Mouse (Mus musculus) monocyte, adult 5-6 weeks (primary cell): ENCODE results near the gene Olfr331. TPM values are rescaled to one million over a fixed set of nuclear protein-coding genes. Genes with fewer than 3 reads are reported as not detected.
"Not testable (repeated sequence)": the region's sequence is repeated elsewhere in the genome, so short reads cannot be mapped to it uniquely, and the experiment has no call there.

Source experiments
- ATAC-seq: fragments of 153-309, 156-312 bp; replicated peaks from 2 replicates; pipeline ENCODE4 v1.8.0; 2017; ENCODE audit warnings: mild to moderate bottlenecking; ENCODE audit not compliant: low TSS enrichment, insufficient number of reproducible peaks, severe bottlenecking, poor library complexity, low FRiP score
- total RNA-seq: library from RNA; stranded (forward); fragments of 200-1000, 200-491, 200-594 nt; gene quantifications from 3 replicates; pipeline ENCODE4 v1.2.3, GENCODE M21; 2017

Gene Olfr331
- not detected in 3 replicates for total RNA-seq

GRCm38 (mm10) chr11:58502472-58502871 lies at the start of gene Olfr331:
Gene Olfr331, minus strand, starts transcription at chr11:58502572.
- not testable (repeated sequence) for ATAC-seq

DNA sequence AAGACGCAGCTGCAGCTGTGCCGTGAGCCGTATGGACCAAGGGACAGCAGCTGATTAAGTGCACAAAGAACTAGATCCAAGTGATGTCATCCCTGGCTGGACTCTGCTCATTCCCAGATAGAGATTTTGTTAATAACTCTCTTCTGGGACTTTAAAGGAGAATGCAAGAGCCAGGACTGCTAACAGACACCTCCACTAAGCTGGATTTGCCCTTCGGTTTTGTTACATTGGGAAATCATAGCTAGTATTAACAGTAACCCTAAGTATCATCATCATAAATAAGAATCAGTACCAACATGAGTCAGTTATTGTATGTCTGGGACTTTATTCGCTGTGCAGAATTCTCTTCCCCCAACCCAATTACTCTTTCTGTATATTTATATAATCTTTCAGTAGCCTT lies 44.0 kb upstream of the Olfr331 start, which contains the start of gene Olfr329-ps:
Gene Olfr329-ps (minus strand): TSS at position 101 of the 400 bp plus-strand sequence.
- no peak for ATAC-seq

DNA sequence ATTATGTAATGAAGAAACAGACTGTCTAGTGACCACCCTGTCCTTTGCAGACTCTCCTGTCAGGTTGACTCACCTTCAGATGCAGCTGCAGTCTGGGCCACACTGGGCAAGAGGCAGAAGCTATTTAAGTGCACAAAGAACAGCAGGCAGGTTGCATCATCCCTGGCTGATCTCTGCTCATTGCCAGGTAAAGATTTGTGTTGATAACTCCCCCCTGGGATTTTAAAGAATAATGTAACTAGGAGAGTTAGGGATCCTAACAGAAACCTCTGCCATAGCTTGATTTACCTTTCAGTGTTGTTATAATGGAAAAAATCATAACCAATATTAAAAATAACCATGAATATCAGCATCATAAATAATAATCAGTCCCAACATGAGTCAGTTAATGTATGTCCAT lies 32.4 kb upstream of the Olfr331 start, which contains the start of gene Olfr330:
Gene Olfr330 (minus strand): TSS at position 101 of the 400 bp plus-strand sequence.
- ATAC-seq, result not testable (repeated sequence)

GRCm38 (mm10) chr11:58519756-58520155 lies 17.4 kb upstream of the Olfr331 start:
- not testable (repeated sequence) for ATAC-seq

DNA sequence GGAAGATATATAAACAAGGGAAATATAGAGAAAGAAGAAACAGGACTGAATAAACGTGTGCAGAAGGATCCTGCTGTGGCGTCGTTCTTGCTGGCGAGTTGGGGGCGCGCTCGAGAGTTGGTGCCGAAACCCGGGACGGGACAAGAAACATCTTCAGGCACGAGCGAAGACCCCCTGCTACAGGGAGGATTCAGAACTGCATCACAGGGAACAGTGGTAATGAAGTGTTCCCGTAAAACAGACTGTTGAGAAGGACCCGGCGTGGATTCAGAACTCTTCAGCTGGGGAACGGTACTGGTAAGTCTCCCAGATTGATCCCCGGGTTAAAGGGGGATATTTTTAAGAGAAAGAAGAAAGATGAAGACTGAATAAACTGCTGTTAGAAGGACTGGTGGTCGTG lies 16.5 kb upstream of the Olfr331 start:
- not testable (repeated sequence) for ATAC-seq

DNA sequence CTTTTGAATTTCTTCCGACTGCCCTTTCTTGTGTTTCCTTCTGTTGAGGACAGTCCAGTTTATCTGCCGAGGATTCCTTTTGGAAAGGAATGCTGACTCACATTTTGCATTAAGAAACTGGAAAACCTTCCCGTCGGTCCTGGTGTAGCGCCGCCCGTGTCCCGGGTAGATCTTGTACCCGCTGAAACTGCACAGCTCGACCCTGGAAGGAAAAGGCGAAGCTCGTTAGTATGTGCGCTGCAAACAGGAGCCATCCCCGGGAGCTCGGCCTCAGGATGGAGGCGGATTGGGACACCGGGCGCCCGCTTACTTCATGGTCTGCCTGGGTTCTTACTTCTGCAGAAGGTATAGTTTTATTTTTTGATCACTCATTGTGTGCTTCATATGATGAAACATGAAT lies 6.7 kb upstream of the Olfr331 start:
- not testable (repeated sequence) for ATAC-seq

GRCm38 (mm10) chr11:58499290-58499689 lies 3.1 kb downstream of the Olfr331 start:
- ATAC-seq, result no peak

DNA sequence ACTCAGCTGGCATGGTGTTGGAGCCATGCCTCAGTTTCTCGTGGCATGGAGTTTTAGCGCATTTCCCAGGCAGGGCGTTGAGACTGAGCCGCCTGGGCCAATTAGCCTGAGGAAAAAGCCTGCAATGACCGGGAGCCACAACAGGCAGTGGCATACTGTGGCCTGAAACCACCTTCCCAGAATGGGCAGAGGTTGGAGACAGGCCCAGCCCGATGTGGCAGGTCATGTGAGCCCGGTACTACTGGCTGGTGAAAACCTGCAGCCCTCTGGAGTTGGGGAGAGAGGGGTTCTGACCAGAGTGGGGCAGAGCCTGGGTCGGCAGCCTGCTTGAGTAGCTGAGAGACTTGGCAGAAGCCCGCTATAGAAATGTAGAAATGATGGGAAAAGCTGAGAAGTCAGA lies 3.6 kb downstream of the Olfr331 start:
- no peak for ATAC-seq

GRCm38 (mm10) chr11:58492455-58492854 lies 9.9 kb downstream of the Olfr331 start, which contains the start of gene Olfr332:
Gene Olfr332, minus strand, starts transcription at chr11:58492555.
- ATAC-seq, result no peak

GRCm38 (mm10) chr11:58462170-58462569 lies 40.2 kb downstream of the Olfr331 start, which contains the start of gene Olfr30:
Gene Olfr30, minus strand, starts transcription at chr11:58462270.
- no peak for ATAC-seq

- no peak for ATAC-seq
These were observed 48.8 kb downstream of the Olfr331 start for GRCm38 (mm10) chr11:58453592-58453991.

GRCm38 (mm10) chr11:58452759-58453158 lies 49.6 kb downstream of the Olfr331 start, which contains the start of gene Lypd9:
Gene Lypd9, minus strand, starts transcription at chr11:58452923.
- no peak for ATAC-seq

Other genes with a start within 250 kb of the Olfr331 start
- not detected in 3 replicates for gene 4930438A08Rik, start 227.8 kb downstream of the Olfr331 start, total RNA-seq
- gene Zfp692, start 195.5 kb downstream of the Olfr331 start, total RNA-seq, result 8.4 to 17.0 TPM (median 9.2 TPM) in 3 replicates
- 33.9 to 39.8 TPM (median 36.0 TPM) in 3 replicates for gene Zfp672, start 172.2 kb downstream of the Olfr331 start, total RNA-seq
- 21.3 to 28.1 TPM (median 21.4 TPM) in 3 replicates for gene Sh3bp5l, start 171.8 kb downstream of the Olfr331 start, total RNA-seq
- gene Lypd8, start 123.5 kb downstream of the Olfr331 start, total RNA-seq, result not detected in 3 replicates
- not detected in 3 replicates for gene 1810065E05Rik, start 81.5 kb downstream of the Olfr331 start, total RNA-seq
- gene Gm12253, start 70.0 kb downstream of the Olfr331 start, total RNA-seq, result not detected in 3 replicates
- not detected in 3 replicates for gene Lypd9, start 49.6 kb downstream of the Olfr331 start, total RNA-seq
- gene Olfr30, start 40.3 kb downstream of the Olfr331 start, total RNA-seq, result not detected in 3 replicates
- not detected in 3 replicates for gene Olfr332, start 10.0 kb downstream of the Olfr331 start, total RNA-seq
- not detected in 3 replicates for gene Olfr330, start 32.3 kb upstream of the Olfr331 start, total RNA-seq
- not detected in 3 replicates for gene Olfr329-ps, start 43.9 kb upstream of the Olfr331 start, total RNA-seq
- gene Olfr328, start 53.1 kb upstream of the Olfr331 start, total RNA-seq, result 0.43 TPM in 1 of 3 replicates, not detected in the others
- not detected in 3 replicates for gene Olfr224, start 68.0 kb upstream of the Olfr331 start, total RNA-seq
- gene Olfr325, start 75.2 kb upstream of the Olfr331 start, total RNA-seq, result not detected in 3 replicates
- gene Olfr324, start 92.5 kb upstream of the Olfr331 start, total RNA-seq, result not detected in 3 replicates
- not detected in 3 replicates for gene 2210407C18Rik, start 113.5 kb upstream of the Olfr331 start, total RNA-seq
- not detected in 3 replicates for gene Olfr323, start 127.9 kb upstream of the Olfr331 start, total RNA-seq
- gene Trim58, start 137.9 kb upstream of the Olfr331 start, total RNA-seq, result not detected in 3 replicates
- gene Olfr322, start 156.2 kb upstream of the Olfr331 start, total RNA-seq, result not detected in 3 replicates
- gene Olfr320, start 178.5 kb upstream of the Olfr331 start, total RNA-seq, result not detected in 3 replicates
- gene Olfr319, start 196.6 kb upstream of the Olfr331 start, total RNA-seq, result not detected in 3 replicates
- gene Olfr318, start 221.4 kb upstream of the Olfr331 start, total RNA-seq, result not detected in 3 replicates
- gene Olfr317, start 236.6 kb upstream of the Olfr331 start, total RNA-seq, result not detected in 3 replicates